Mouse (Mus musculus) adrenal gland, postnatal 10 days (tissue): ENCODE measurements around the gene Ankrd39. TPM values are rescaled to one million over a fixed set of nuclear protein-coding genes. Genes with fewer than 3 reads are reported as not detected.

ENCODE experiments used
- DNase-seq: peaks from one replicate; pipeline ENCODE4 v3.0.0; 2021; ENCODE audit warnings: mixed read lengths
- long read RNA-seq, 2 experiments: library from polyadenylated mRNA; stranded (forward); transcript quantifications; one replicate each; pipeline ENCODE4 v2.0.0; 2021
- total RNA-seq, 2 experiments: library from RNA; stranded (reverse); gene quantifications; 2 replicates each; pipeline ENCODE4 v1.2.3; 2021

Gene Ankrd39
- total RNA-seq: 10 to 100 TPM; 12.9 to 21.6 TPM
- long read RNA-seq, experiment 1, transcript Ankrd39-201 (4 exons, 2,109 nt): major isoform, 11 of 21 reads
- long read RNA-seq, experiment 1, partial matches to known transcripts: 3 of 21 reads
- long read RNA-seq, experiment 1, other reads (novel, unspliced or antisense): 2 of 21 reads
- long read RNA-seq, experiment 2, transcript Ankrd39-203 (4 exons, 2,646 nt): major isoform, 5 of 11 reads
- long read RNA-seq, experiment 2, partial matches to known transcripts: 0 of 11 reads
- long read RNA-seq, experiment 2, other reads (novel, unspliced or antisense): 1 of 11 reads

GRCm38 (mm10) chr1:36546888-36547471, at the start of gene Ankrd39:
TSS of gene Ankrd39 (minus strand) at chr1:36547445.
- peak; percentile 97 for DNase-seq

GRCm38 (mm10) chr1:36596114-36596513, 48.9 kb upstream of the Ankrd39 start:
- DNase-seq: peak; percentile 81

GRCm38 (mm10) chr1:36595167-36595931, 48.1 kb upstream of the Ankrd39 start:
- DNase-seq: no peak

GRCm38 (mm10) chr1:36593099-36593498, 45.9 kb upstream of the Ankrd39 start:
- DNase-seq: no peak

GRCm38 (mm10) chr1:36591408-36591807, 44.2 kb upstream of the Ankrd39 start:
- DNase-seq: no peak

- no peak for DNase-seq
Observed at GRCm38 (mm10) chr1:36590664-36591063, 43.4 kb upstream of the Ankrd39 start.

GRCm38 (mm10) chr1:36589486-36589885, 42.2 kb upstream of the Ankrd39 start:
- peak; percentile 70 for DNase-seq

- peak; percentile 42 for DNase-seq
Observed at GRCm38 (mm10) chr1:36588476-36589450, 41.5 kb upstream of the Ankrd39 start.

- DNase-seq: no peak
Observed at GRCm38 (mm10) chr1:36587860-36588259, 40.6 kb upstream of the Ankrd39 start.

- no peak for DNase-seq
Observed at GRCm38 (mm10) chr1:36586288-36586687, 39.0 kb upstream of the Ankrd39 start.

GRCm38 (mm10) chr1:36583408-36584116, 36.3 kb upstream of the Ankrd39 start:
- DNase-seq: peak; percentile 1

- peak; percentile 7 for DNase-seq
Observed at GRCm38 (mm10) chr1:36582211-36582610, 35.0 kb upstream of the Ankrd39 start.

GRCm38 (mm10) chr1:36581260-36581659, 34.0 kb upstream of the Ankrd39 start:
- DNase-seq: no peak

GRCm38 (mm10) chr1:36580384-36581207, 33.4 kb upstream of the Ankrd39 start:
- DNase-seq: peak; percentile 73

- DNase-seq: no peak
Observed at GRCm38 (mm10) chr1:36579974-36580383, 32.7 kb upstream of the Ankrd39 start.

GRCm38 (mm10) chr1:36576991-36577675, 29.9 kb upstream of the Ankrd39 start:
- DNase-seq: no peak

GRCm38 (mm10) chr1:36575347-36575746, 28.1 kb upstream of the Ankrd39 start:
- DNase-seq: no peak

- DNase-seq: no peak
Observed at GRCm38 (mm10) chr1:36574196-36574955, 27.1 kb upstream of the Ankrd39 start.

- no peak for DNase-seq
Observed at GRCm38 (mm10) chr1:36573524-36573923, 26.3 kb upstream of the Ankrd39 start.
